Mouse (Mus musculus): ENCODE measurements around the gene Luc7l. TPM values are rescaled to one million over a fixed set of nuclear protein-coding genes. Genes with fewer than 3 reads are reported as not detected.

Gene Luc7l
- polyA plus RNA-seq, 1 experiment from 2014 or later: 146 TPM

Other genes starting within 250 kb of the Luc7l start
- gene Rab11fip3, start 183.3 kb upstream of the Luc7l start, polyA plus RNA-seq (2016; fragmentation: Nextera tagmentation; extraction: Ambion mirVana): 33.8 and 36.7 TPM in 2 replicates
- 28.6 and 30.1 TPM in 2 replicates for gene Decr2, start 162.6 kb upstream of the Luc7l start, polyA plus RNA-seq (2016; fragmentation: Nextera tagmentation; extraction: Ambion mirVana)
- 50.8 and 54.4 TPM in 2 replicates for gene Nme4, start 157.3 kb upstream of the Luc7l start, polyA plus RNA-seq (2016; fragmentation: Nextera tagmentation; extraction: Ambion mirVana)
- 2.3 and 2.4 TPM in 2 replicates for gene Tmem8, start 139.6 kb upstream of the Luc7l start, polyA plus RNA-seq (2016; fragmentation: Nextera tagmentation; extraction: Ambion mirVana)
- 190 and 200 TPM in 2 replicates for gene Mrpl28, start 129.4 kb upstream of the Luc7l start, polyA plus RNA-seq (2016; fragmentation: Nextera tagmentation; extraction: Ambion mirVana)
- 22.6 and 23.4 TPM in 2 replicates for gene Axin1, start 114.2 kb upstream of the Luc7l start, polyA plus RNA-seq (2016; fragmentation: Nextera tagmentation; extraction: Ambion mirVana)
- gene Pdia2, start 53.8 kb upstream of the Luc7l start, polyA plus RNA-seq (2016; fragmentation: Nextera tagmentation; extraction: Ambion mirVana): 0.15 and 0.60 TPM in 2 replicates
- 6.0 and 6.3 TPM in 2 replicates for gene Rgs11, start 49.9 kb upstream of the Luc7l start, polyA plus RNA-seq (2016; fragmentation: Nextera tagmentation; extraction: Ambion mirVana)
- gene Arhgdig, start 45.1 kb upstream of the Luc7l start, polyA plus RNA-seq (2016; fragmentation: Nextera tagmentation; extraction: Ambion mirVana): 37.6 and 45.2 TPM in 2 replicates
- gene Fam234a, start 8.7 kb upstream of the Luc7l start, polyA plus RNA-seq (2016; fragmentation: Nextera tagmentation; extraction: Ambion mirVana): 28.6 and 29.9 TPM in 2 replicates
- 0.50 and 0.58 TPM in 2 replicates for gene Neurl1b, start 161.9 kb downstream of the Luc7l start, polyA plus RNA-seq (2016; fragmentation: Nextera tagmentation; extraction: Ambion mirVana)